Mouse (Mus musculus): ENCODE measurements around the gene Trrap. TPM values are rescaled to one million over a fixed set of nuclear protein-coding genes. Genes with fewer than 3 reads are reported as not detected.
"Not testable (repeated sequence)": the region's sequence is repeated elsewhere in the genome, so short reads cannot be mapped to it uniquely, and the experiment has no call there.

Trrap gene
- 20.0 and 24.3 TPM in 2 replicates for polyA plus RNA-seq (2015; fragmentation: Nextera tagmentation; extraction: Ambion mirVana)

DNA sequence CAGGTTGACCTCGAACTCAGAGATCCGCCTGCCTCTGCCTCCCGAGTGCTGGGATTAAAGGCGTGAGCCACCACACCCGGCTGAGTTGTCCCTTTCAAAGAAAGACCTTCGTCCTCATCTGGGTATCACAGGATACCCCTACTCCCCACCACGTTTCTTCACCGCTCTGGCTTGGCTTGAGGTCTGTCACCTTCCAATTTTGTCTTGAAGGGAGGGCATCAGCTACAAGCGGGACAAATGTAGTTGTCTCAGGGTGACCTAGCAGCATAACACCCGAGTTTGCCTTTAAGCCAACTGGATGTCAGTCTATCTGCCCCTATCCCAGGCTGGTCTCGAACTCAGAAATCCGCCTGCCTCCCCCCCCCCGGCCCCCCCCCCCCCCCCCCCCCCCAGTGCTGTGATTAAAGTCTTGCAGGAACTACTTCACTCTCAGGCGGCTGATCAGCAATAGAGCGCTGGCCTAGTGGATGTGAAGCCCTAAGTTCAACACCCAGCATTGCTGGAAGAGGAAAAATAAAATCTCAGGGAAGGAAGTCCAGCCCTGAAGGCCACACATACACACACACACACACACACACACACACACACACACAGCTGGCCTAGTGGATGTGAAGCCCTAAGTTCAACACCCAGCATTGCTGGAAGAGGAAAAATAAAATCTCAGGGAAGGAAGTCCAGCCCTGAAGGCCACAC lies at the start of gene Trrap:
TSS of gene Trrap (plus strand) at position 627 of the 693 bp plus-strand sequence.
- ATAC-seq, result peak; percentile 9; the same call in 1 of the 2 replicates
- not testable (repeated sequence) for H3K4me1 ChIP-seq (replicated peaks; ENCODE audit: control insufficient read depth, insufficient read depth, low read length); H3K9me3 ChIP-seq (ENCODE audit: control insufficient read depth); H3K27me3 ChIP-seq (replicated peaks; ENCODE audit: control insufficient read depth, insufficient read depth, low read length)
- 75% methylated on average over 14 of the region's 15 CpGs for whole genome bisulfite sequencing
- Histone ChIP-seq H3K4me3 (ENCODE audit: low read depth, low read length) (peak within 1 kb of the TSS; percentile 92), H3K36me3 (ENCODE audit: control insufficient read depth, insufficient read depth) (peaks cover 12% of the 10 kb centered on the region), H3K4me2 (replicated peaks; ENCODE audit: low read depth) (peak within 1 kb of the TSS; percentile 80), H3K9ac (ENCODE audit: low read depth, low read length) (peak within 1 kb of the TSS; percentile 89), H3K27ac (ENCODE audit: low read depth, low read length) (peak within 1 kb of the TSS; percentile 93)

DNA sequence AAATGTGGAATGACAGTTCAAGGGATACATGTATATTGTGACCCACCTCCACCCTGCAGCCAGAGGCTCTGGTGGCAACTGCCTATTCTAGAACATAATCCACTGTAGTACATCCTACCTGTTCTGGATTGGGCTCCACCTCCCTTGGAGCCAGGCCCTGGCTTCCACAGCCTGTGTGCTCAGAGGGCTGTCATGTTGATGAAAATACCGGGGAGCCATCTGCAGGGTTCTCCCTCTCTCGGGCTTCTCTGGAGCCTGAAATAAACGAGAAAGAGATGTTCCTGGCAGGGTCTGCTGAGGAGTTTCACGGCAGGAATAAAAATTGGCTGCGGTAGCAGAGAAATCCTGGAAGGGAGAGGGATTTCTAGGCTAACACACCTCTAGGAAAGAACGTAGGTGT lies 47.8 kb upstream of the Trrap start:
- no peak overlapping the region for H3K9ac ChIP-seq (ENCODE audit: low read depth, low read length)
- no peak overlapping the region for H3K4me2 ChIP-seq (replicated peaks; ENCODE audit: low read depth)
- no peaks in the 10 kb centered on the region for H3K9me3 ChIP-seq (ENCODE audit: control insufficient read depth)
- H3K4me1 ChIP-seq (replicated peaks; ENCODE audit: control insufficient read depth, insufficient read depth, low read length), result no peaks in the 10 kb centered on the region
- no peak overlapping the region for H3K27ac ChIP-seq (ENCODE audit: low read depth, low read length)
- H3K4me3 ChIP-seq (ENCODE audit: low read depth, low read length), result no peak overlapping the region
- WGBS, result 71% methylated on average over 6 of the region's 6 CpGs
- no peaks in the 10 kb centered on the region for H3K36me3 ChIP-seq (ENCODE audit: control insufficient read depth, insufficient read depth)
- no peak for ATAC-seq
- TF ChIP-seq CTCF (IDR thresholded peaks at IDR 0.05; ENCODE audit: low read depth), result no peak
- H3K27me3 ChIP-seq (replicated peaks; ENCODE audit: control insufficient read depth, insufficient read depth, low read length), result no peaks in the 10 kb centered on the region

GRCm38 (mm10) chr5:144720281-144720680 lies 47.3 kb upstream of the Trrap start:
- no peak overlapping the region for H3K4me3 ChIP-seq (ENCODE audit: low read depth, low read length)
- H3K9me3 ChIP-seq (ENCODE audit: control insufficient read depth), result no peaks in the 10 kb centered on the region
- no peaks in the 10 kb centered on the region for H3K36me3 ChIP-seq (ENCODE audit: control insufficient read depth, insufficient read depth)
- ATAC-seq, result no peak
- TF ChIP-seq CTCF (IDR thresholded peaks at IDR 0.05; ENCODE audit: low read depth), result no peak
- WGBS, result 75% methylated on average over 4 of the region's 4 CpGs
- no peak overlapping the region for H3K27ac ChIP-seq (ENCODE audit: low read depth, low read length)
- H3K27me3 ChIP-seq (replicated peaks; ENCODE audit: control insufficient read depth, insufficient read depth, low read length), result no peaks in the 10 kb centered on the region
- H3K4me2 ChIP-seq (replicated peaks; ENCODE audit: low read depth), result no peak overlapping the region
- no peak overlapping the region for H3K9ac ChIP-seq (ENCODE audit: low read depth, low read length)
- H3K4me1 ChIP-seq (replicated peaks; ENCODE audit: control insufficient read depth, insufficient read depth, low read length), result no peaks in the 10 kb centered on the region

GRCm38 (mm10) chr5:144724926-144725325 lies 42.6 kb upstream of the Trrap start:
- H3K4me1 ChIP-seq (replicated peaks; ENCODE audit: control insufficient read depth, insufficient read depth, low read length), result no peaks in the 10 kb centered on the region
- no peak for ATAC-seq
- no peaks in the 10 kb centered on the region for H3K27me3 ChIP-seq (replicated peaks; ENCODE audit: control insufficient read depth, insufficient read depth, low read length)
- no peak overlapping the region for H3K9ac ChIP-seq (ENCODE audit: low read depth, low read length)
- H3K36me3 ChIP-seq (ENCODE audit: control insufficient read depth, insufficient read depth), result no peaks in the 10 kb centered on the region
- WGBS, result 48% methylated on average over 2 of the region's 2 CpGs
- H3K4me3 ChIP-seq (ENCODE audit: low read depth, low read length), result no peak overlapping the region
- H3K9me3 ChIP-seq (ENCODE audit: control insufficient read depth), result no peaks in the 10 kb centered on the region
- H3K27ac ChIP-seq (ENCODE audit: low read depth, low read length), result no peak overlapping the region
- TF ChIP-seq CTCF (IDR thresholded peaks at IDR 0.05; ENCODE audit: low read depth), result no peak
- H3K4me2 ChIP-seq (replicated peaks; ENCODE audit: low read depth), result no peak overlapping the region

- no peaks in the 10 kb centered on the region for H3K9me3 ChIP-seq (ENCODE audit: control insufficient read depth)
These were observed 42.0 kb upstream of the Trrap start for GRCm38 (mm10) chr5:144725554-144725953.

GRCm38 (mm10) chr5:144727119-144727518 lies 40.4 kb upstream of the Trrap start:
- no peak overlapping the region for H3K4me2 ChIP-seq (replicated peaks; ENCODE audit: low read depth)
- H3K36me3 ChIP-seq (ENCODE audit: control insufficient read depth, insufficient read depth), result no peaks in the 10 kb centered on the region
- ATAC-seq, result no peak
- WGBS, result 5% methylated on average over 9 of the region's 9 CpGs
- H3K9me3 ChIP-seq (ENCODE audit: control insufficient read depth), result no peaks in the 10 kb centered on the region
- H3K4me1 ChIP-seq (replicated peaks; ENCODE audit: control insufficient read depth, insufficient read depth, low read length), result no peaks in the 10 kb centered on the region
- no peak overlapping the region for H3K4me3 ChIP-seq (ENCODE audit: low read depth, low read length)
- TF ChIP-seq CTCF (IDR thresholded peaks at IDR 0.05; ENCODE audit: low read depth), result peak; percentile 93
- H3K27me3 ChIP-seq (replicated peaks; ENCODE audit: control insufficient read depth, insufficient read depth, low read length), result no peaks in the 10 kb centered on the region
- H3K27ac ChIP-seq (ENCODE audit: low read depth, low read length), result no peak overlapping the region
- H3K9ac ChIP-seq (ENCODE audit: low read depth, low read length), result no peak overlapping the region

More at GRCm38 (mm10) chr5:144725554-144725953, 42.0 kb upstream of the Trrap start:
- H3K9ac ChIP-seq (ENCODE audit: low read depth, low read length), result no peak overlapping the region
- no peaks in the 10 kb centered on the region for H3K27me3 ChIP-seq (replicated peaks; ENCODE audit: control insufficient read depth, insufficient read depth, low read length)
- no peak overlapping the region for H3K27ac ChIP-seq (ENCODE audit: low read depth, low read length)
- no peaks in the 10 kb centered on the region for H3K4me1 ChIP-seq (replicated peaks; ENCODE audit: control insufficient read depth, insufficient read depth, low read length)
- no peak overlapping the region for H3K4me2 ChIP-seq (replicated peaks; ENCODE audit: low read depth)
- no peak overlapping the region for H3K4me3 ChIP-seq (ENCODE audit: low read depth, low read length)
- TF ChIP-seq CTCF (IDR thresholded peaks at IDR 0.05; ENCODE audit: low read depth), result 0 out of 2 replicates have a peak, but pooled peaks have one; percentile 25
- ATAC-seq, result no peak
- WGBS, result 72% methylated on average over 3 of the region's 3 CpGs
- no peaks in the 10 kb centered on the region for H3K36me3 ChIP-seq (ENCODE audit: control insufficient read depth, insufficient read depth)

All from intestine, postnatal 0 days (tissue).